Mouse (Mus musculus) testis, adult 2 months (tissue): ENCODE measurements around the gene Ccnd3.

ENCODE experiments used
- CTCF ChIP-seq: fragments of 200-500 bp; IDR thresholded peaks from 2 replicates; pipeline ENCODE4 v1.5.1; 2012; ENCODE audit warnings: low read depth, mild to moderate bottlenecking, inconsistent platforms, low read length, moderate library complexity; ENCODE audit not compliant: control insufficient read depth, insufficient read depth, insufficient replicate concordance
- POLR2A ChIP-seq: fragments of 200-500 bp; IDR thresholded peaks from 2 replicates; pipeline ENCODE4 v1.6.1; 2012; ENCODE audit warnings: low read depth, mild to moderate bottlenecking, inconsistent platforms, low read length, moderate library complexity; ENCODE audit not compliant: control insufficient read depth

GRCm38 (mm10) chr17:47648966-47649365 lies 144.1 kb downstream of the Ccnd3 start:
- TF ChIP-seq POLR2A (no peak), CTCF (no peak)
